Mouse (Mus musculus) thymus, postnatal 4 days (tissue): Measurements from ENCODE around the gene Cpne4.

Experiments
- DNase-seq: peaks from one replicate; pipeline ENCODE4 v3.0.0; 2021

Cpne4 gene

DNA sequence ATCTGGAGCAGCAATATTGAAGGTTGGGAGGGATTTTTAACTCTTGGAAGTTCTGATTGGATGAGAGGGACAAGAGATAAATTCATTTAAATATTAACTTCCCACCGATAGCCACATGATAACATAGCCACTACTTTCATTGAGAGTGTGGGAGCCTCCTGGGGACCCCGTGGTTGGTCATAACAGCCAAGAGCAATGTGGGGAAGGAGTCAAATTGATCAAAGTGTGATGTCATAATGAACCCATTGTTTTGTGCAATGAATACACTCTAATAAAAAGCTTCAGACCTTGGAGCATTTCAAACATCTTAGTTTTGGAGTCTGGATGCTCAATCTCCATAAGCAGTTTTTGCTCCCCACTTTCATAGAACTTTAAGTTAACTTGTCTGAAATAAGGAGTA lies at the start of gene Cpne4:
Gene Cpne4, plus strand, starts transcription at position 301 of the 400 bp plus-strand sequence.
- DNase-seq, result no peak

DNA sequence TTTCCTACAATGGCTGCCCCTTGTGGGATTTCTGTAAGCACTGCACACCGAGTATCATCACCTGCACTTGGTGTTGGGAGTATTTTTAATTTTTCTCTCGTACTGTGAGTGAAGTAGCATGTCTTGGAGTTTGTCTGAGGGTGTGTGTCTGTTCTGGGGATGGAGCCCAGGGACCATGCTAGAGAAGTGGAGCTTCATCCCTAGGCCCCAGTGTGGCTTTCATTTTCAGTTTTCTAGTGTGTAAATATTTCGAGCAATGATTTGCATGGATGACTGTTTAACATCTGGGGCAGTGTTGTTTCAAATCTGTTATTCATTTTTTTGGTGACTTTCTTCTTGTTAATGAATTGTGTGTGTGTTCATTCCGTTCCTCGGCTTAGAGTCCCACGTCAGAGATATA lies 31.9 kb upstream of the Cpne4 start:
- no peak for DNase-seq

DNA sequence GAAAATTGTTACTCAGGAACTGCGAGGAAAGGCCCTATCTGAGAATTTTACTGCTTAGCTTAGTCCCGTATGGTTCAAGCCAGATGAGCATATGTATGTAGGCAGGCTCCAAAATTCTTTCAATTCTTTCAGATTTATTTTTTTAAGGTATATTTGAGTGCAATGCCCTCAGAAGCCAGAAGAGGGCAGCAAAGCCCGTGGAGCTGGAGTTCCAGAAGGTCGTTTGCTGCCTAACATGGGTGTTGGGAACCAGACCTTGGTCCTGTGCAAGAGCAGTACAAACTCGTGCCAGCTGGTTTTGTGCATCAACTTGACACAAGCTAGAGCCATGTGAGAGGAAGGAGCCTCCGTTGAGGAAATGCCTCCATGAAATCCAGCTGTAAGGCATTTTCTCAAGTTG lies 11.6 kb upstream of the Cpne4 start:
- peak; percentile 22 for DNase-seq

DNA sequence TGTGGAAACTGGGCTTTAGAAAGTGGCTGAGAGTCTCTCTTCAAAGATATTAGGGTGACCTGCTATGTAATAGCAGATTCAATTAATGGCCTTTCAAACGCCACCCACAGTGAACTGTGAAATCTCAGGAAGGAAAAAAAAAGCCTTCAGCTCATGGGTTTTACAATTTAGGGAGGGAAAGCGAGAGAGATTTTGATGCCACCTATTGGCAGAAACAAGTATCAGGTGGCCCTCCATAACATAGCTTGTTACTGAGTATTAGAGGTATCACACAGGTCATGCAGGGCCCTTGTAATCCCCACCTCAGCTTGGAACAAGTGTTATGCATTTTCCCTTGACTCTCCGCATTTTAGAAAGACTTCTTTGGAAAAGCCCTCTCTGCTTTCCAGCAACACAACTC lies 18.7 kb downstream of the Cpne4 start:
- DNase-seq, result no peak

DNA sequence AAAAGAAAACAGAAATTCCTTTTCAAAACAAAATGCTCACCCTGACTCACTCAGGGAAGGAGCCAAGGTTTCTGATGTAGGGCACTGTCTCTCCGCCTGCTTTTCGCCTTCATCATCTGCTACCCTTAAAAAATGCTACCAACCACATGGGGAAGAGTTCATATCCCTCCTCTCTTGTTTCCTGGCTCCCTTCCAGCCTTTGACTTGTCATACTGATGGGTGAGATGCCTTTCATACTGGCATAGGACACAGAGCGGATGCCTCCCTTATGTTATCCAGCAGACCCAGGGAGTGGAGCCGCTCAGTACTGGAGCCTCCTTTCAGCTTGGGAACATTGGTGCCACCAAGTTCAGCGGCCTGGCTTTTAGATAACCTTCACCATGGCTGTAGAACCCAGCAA lies 19.4 kb downstream of the Cpne4 start:
- no peak for DNase-seq

DNA sequence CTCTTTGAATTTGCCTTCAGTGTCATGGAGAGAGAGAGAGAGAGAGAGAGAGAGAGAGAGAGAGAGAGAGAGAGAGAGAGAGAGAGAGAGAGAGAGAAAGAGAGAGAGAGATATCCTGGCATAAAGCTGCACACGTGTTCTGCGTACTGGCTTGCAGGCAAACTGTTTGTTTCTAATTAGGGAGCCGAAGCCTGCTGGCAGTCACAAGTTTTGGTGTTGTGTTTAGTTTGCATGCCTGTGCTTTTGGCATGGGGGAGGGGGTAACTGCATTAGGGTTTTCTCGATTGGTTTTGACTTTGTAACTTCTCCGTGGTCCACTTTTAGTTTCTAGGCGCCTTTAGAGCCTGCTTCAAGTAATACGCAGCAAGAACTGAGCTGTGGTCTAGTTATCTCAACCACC lies 20.0 kb downstream of the Cpne4 start:
- DNase-seq, result no peak

DNA sequence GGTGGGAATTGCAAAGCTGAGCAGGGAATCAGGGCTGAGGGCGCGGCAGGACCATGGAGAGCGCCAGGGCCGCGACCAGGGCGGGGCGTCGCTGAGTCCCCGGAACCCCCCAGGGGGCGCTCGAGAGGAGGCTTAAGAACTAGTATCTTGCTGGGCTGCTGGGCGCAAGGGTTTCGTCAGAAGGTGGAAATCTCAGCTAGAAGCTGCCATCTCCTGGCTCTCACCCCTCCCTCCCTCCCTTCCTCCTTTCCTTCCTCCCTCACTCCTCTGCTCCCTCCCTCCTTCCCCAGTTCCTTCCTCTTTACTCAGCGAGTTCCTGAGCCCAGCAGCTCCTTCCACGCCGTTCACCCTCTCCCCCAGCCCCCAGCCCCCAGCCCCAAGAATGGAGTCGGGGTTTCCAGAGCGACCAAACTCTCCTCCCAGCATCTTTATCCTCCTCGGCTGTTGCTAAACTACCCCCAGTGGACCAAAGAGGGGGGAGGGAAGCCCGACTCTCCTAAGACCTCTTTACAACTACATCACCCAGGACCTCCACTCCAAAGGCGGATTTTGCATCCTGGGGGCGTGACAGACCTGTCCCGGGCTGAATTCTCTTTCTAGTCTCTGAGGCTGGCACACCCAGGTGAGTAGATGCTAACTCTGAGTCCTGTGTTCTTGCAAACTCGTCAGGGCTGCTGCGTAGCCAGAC lies 22.5 kb downstream of the Cpne4 start:
- peak; percentile 90 for DNase-seq

DNA sequence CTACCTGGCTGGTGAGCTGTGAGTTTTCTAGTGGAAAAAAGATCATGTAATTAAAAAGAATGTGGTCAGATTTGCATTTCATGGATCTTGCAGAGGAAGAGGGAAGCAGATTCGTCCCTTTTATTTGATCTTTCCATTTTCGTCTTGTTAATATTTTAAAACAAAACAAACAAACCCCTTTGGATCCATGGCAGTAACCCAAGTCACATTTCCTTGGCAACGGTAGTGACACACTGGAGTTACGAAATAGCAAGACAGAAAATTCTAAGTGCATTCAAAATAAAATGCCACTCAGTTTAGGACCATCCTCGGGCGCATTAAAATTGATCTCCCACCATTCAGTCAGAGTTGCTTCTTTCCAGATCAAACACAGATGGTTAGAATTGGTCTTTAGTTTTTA lies 25.8 kb downstream of the Cpne4 start:
- no peak for DNase-seq

DNA sequence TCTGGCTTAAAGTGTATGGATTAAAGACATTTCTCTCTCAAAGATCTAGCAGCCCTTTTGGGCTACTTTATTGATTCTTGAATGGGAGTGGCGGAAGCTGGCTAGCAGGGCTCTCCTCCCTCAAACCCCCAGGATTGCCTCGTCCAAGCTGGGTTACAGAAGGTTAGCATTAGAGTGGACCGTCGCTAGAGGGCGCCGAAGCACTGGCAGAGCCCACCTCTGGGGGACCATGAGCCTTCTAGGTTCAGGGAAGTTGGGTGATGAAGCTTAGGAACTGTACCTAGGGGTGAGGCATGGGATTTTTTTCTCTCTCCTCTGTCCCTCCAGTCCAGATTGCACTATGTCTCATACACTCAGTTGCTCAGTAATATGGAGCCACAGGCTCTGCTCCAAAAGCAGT lies 27.4 kb downstream of the Cpne4 start:
- peak; percentile 81 for DNase-seq

DNA sequence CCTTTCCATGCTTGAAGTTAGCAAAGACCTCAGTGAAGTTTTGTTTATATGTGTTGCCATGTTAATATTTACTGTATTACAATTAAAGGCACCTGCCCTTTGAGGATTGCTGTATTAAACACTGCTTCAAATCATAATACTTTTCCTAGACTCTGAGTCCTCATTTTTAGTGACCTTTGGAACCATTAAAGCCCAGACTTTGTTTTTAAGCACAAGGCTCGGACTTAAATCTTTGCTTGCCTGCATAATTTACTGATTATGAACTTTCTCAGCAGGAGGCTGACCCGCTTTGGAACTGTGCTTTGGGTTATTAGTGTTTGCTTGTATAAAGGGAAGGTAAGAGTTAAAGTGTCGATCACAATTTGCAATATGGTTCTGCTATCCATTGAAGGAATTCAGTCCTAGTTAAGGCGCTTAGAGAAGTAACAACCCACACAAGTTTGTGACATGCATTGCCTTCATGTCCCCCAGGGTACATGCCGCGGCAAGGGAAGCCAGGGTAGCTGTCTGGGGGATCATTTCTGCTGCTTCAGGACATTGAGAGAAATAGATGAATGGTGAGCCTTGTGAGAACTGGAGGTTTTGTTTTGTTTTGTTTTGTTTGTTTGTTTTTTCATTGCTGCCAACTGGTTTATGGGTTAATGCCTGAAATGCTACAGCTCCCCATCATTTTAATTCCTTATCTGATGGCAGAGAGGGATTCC lies 35.0 kb downstream of the Cpne4 start:
- DNase-seq, result no peak

DNA sequence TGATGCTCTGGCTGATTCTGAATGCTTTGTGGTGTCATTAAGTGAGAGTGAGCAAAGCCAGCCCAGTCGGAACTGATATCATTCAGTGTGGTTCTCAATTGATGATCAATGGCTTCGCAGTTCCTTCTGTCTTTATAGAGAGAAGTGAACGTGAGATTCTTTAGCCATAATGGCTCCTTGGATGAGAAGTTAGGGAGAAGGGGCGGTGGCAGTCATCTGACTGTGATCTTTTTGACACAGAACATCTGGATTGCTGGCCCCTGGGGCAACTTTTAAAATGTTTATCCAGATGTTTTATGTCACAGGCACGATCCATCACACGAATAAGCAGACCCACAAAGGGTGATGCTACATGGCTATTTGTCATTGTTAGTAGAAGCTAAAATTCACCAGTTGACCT lies 35.6 kb downstream of the Cpne4 start:
- no peak for DNase-seq

DNA sequence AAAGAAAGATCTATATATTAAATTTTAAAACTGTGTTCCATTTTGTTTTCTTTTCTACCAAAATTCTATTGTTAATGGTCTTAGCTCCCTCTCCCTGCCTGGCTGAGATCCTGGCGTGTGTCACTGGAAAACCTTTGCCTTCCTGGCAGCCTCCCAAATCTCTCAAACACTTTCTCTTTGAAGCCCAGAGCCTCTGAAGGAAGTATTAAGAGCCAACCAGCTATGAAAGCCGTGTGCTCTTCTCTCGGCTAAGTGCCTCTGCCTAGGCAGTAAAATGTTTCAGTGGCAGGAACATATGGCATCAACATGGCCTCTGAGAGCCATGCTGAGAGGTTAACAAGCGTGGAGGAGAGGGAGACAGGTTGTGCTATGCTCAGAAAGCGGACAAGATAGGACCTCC lies 47.5 kb downstream of the Cpne4 start:
- DNase-seq, result no peak

DNA sequence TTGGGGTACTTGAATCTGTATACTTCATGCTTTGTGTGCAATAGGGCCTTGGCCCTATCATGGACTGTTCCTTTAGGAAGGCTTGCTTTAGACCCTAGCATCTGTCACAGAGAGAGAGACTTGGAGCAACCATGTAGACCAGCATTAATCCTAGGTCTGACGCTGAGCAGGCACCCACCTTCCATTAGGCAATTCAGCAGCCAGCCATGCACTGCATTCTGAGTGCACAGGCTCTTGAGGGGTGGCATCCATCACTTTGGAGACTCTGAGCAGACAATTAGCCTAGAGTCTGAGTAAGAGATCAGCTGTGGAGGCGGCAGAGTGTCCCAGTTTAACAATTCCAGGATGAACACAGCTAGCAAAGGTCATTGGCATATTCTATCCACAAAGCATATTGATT lies 47.9 kb downstream of the Cpne4 start:
- DNase-seq, result no peak

DNA sequence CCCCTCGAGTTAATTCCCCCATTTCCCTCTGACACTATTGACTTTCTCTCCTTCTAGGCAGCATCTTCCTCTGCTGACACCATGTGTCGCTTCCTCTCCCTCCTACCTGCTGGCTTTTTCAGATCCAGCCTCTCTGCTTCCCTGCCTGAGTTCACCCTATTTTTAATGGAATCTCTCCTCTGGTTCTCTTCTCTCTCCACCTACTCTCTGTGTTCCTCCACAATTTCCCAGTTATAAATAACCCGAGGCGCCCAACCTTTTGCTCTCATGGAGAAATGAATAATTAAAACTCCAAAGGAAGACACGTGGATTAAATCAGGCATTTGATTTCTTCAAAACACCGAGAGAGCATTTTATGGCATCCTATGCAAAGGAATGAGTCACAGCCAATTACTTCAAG lies 65.4 kb downstream of the Cpne4 start:
- no peak for DNase-seq

DNA sequence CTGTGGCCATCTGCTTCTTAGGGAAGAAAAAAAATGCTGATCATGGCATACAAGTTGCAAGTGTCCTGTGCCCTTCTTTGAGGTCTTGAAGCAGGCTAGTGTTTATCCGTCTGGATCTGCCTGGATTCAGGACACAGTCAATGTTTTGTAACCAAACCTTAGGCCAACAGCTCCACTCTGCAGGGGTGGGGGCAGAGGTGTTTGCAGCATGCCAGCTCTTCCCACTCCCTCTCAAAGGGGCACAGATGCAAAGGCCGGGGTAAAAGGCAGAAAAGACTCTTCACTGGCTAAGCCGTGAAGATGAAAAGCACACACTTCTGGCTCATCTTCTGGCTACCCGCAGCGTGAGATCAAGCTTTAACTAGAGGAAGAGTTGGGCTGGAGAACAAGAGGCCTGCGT lies 69.6 kb downstream of the Cpne4 start:
- DNase-seq, result no peak

DNA sequence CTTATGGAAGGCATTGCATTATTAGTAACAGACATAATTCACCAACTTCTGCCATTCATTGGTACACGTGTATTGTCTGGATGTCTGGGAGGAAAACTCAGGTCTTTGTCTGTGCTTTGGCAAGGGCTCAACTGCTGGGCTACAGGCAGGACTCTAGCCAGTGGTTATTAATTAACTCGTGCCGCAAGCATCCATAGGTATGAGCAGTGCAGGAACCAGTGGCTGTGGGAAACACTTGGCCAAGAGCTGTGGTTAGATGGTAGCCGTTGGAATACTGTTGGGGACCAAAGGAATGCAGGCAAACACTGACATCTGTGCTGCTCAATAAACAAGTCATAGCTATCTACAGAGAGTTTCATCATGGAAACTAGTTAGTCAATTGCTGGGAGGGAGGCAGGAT lies 76.5 kb downstream of the Cpne4 start:
- DNase-seq, result no peak

DNA sequence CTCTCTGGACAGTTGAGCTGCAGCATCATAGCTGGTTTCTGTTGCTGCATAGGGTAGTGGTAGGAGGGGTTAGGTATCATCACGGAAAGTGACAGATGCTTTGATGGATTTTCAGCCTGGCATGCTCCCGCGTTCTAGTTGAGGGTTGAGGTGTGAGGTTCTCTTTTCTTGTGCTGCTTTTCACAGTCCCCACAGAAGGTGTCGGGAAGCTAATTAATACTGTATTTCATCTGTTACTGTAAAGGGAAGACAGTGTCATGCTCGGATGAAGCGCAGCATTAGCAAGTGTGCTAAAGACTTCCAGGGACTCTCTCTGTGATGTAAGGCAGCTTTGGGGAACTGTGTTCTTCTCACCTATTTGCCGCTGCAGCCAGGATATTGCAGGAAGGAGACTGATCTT lies 80.7 kb downstream of the Cpne4 start:
- no peak for DNase-seq

DNA sequence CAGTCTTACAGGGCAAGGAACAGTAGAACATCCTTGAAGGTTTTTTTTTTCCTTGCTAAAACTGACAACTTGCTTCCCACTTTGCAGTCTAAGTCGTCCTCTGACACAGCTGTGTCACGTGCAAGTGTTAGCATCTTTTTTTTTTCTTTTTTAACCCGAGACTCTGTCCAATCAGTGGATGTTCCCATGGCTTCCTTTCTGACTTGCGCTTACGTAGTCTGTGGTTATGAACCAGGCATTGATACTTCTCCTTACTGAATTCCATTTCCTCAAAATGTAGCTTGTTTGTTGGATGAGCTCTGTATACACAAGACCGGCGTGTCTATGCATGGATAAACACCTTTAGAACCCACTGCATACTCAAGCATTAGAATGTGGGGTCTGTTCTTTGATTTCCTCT lies 82.2 kb downstream of the Cpne4 start:
- DNase-seq, result no peak

DNA sequence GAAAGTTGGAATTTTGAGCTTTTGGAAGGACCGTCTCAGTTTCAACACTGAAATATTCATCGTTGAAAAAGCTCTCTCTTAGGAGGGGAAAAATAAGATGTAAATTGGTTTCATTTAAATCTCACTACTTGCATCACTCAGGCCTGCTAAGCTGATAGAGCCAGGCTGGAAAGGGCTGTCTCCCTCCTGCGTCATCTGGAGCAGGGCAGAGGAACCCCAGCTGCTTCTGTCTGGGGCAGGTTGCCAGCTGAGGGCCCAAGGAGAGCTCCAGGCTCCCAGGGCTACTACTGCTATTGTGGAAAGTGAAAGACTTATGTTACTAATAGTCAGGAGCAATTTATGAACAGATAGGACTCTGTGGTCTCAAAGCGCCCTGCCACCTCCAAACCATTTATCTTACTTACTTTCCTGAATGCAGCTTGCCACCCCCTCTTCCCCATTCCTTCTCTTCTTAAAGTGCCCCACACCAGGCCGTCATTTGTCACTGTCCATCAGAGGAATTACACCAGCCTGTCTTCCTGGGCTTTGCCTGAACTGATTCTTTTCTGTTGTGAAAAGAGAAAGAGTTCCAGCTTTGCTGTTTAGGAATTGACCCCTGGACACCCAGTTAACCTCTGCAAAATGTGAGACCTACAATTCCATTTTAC lies 99.4 kb downstream of the Cpne4 start:
- no peak for DNase-seq

DNA sequence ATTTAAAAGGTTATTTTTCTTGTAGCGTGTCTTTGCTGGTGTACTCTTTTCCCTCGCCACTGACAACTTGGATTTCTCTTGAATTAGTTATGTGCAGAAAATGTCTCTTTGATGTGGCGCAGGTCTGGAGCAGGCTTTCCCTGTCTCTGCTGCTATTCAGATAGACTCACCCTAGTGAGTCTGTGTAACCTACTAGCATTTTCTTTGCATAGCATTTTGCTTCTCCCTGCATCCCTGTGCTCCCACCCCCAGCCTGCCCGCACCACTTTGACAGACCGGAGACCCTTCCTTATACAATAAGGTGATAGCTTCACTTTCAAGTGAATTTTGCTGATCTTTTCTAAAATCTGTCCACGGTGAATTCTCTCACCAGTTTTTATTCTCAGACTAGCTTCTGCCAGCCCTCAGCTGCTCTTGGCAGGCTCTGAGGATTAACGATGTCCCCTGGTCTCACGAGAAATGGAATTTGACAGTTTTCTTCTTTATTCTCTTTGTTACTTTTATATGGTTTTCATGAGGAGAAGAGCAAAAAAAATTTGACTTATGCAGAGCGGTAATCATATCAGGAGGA lies 105.7 kb downstream of the Cpne4 start:
- DNase-seq, result no peak

DNA sequence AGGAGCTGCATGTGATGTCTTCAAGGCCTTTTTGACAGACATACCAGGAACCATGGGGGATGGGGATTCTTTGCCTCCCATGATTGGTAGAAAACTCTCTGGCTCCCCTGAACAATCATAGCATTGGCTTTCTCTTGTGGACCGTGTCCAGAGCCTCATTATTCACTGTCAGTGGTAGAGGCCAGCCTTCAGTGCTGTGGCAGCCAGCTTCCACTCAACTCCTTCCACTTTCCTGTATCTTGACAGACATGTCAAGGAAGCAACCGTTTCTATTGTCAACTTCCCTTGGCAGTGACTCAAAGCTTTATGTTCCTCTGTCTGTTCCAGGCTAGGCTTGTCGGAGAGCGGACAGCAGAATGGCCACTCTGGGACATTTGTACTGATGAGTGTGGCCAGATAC lies 112.7 kb downstream of the Cpne4 start:
- DNase-seq, result no peak

DNA sequence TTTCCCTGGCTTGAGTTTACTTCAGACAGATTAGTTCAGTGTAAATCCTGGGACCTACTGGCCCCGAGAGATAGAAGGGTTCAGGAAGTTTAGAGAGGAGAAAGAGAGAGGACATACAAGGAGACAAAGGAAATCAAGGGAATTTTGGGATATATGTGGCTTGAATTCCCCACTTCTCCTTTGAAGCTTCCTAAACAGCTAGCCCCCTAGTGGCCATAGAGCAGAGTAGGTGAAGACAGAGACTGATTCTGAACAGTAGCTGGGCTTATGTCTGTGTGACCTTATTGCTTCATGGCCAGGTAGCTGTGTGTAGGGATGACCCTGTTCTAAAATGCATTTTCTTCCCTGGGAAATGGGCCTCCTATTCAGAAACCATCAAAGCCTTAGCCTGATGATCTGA lies 129.6 kb downstream of the Cpne4 start:
- DNase-seq, result no peak

DNA sequence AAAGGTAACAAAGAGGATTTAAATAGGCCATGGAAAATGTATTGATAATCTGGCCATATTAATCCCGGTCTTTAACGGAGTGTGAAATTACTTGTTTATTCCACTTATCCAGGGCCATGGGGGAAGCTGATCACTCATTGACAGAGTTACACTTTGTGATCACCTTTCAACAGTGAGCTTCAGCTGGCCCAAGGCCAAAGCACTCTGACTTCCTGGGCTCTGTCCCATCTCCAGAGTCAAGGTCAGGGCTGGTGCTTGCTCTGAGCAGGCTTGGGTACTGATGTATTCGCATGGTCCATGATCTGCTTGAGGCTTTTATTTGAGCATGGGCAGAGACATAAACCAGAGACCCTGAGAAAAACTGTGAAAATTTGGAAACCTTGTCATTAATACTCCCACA lies 131.5 kb downstream of the Cpne4 start:
- no peak for DNase-seq

DNA sequence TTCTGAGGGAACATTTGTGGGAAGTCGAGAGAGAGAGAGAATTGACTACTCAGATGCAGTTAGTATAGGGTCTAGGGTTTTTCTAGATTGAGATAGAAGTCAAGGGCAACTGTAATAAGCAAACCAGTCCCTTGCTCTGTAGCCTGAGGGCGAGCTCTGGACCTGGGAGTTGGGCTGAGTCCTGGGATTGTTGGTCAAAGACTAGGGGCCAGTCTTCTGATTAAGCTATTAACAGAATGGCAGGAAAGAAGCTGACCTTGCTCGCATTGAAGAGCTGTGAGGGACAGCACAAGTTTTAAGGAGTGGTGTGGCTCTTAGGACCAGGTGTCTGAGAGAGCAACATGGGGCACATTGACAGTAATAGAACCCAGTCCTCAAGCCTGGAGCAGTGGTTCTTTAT lies 140.0 kb downstream of the Cpne4 start:
- no peak for DNase-seq
